Mouse (Mus musculus) gastrocnemius, adult 8-10 months (tissue): ENCODE data around the gene H2afx. TPM values are rescaled to one million over a fixed set of nuclear protein-coding genes. Genes with fewer than 3 reads are reported as not detected.
"Not testable (repeated sequence)": the region's sequence is repeated elsewhere in the genome, so short reads cannot be mapped to it uniquely, and the experiment has no call there.

Source experiments
- DNase-seq, 2 experiments: peaks; one replicate each; pipeline ENCODE4 v3.0.0; 2022; ENCODE audit warnings: low spot score in 2 of 2
- total RNA-seq, 4 experiments: library from RNA; stranded (reverse); gene quantifications; 2 replicates each; pipeline ENCODE4 v1.2.4; 2022

The H2afx gene
- total RNA-seq, 4 experiments from 2014 or later = 7.8 to 10.3 (median 8.7) TPM

- DNase-seq = no peak
Observed at GRCm38 (mm10) chr9:44337436-44338169, 3.1 kb downstream of the H2afx start.

DNA sequence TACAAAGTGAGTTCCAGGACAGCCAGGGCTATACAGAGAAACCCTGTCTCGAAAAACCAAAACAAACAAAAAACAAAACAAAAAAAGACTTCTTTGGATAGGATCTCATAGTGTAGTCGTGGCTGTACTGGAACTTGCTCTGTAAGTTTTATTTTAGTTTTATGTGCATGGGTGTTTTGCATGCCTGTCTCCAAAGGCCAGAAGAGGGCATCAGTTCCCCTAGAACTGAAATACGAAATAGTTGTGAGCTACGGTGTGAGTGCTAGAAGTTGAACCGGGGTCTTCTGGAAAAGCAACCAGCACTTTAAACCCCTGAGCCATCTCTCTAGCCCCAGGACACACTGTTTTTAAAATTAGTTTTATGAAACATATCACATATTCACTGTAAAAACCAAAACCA, 4.1 kb downstream of the H2afx start:
- DNase-seq = no peak

DNA sequence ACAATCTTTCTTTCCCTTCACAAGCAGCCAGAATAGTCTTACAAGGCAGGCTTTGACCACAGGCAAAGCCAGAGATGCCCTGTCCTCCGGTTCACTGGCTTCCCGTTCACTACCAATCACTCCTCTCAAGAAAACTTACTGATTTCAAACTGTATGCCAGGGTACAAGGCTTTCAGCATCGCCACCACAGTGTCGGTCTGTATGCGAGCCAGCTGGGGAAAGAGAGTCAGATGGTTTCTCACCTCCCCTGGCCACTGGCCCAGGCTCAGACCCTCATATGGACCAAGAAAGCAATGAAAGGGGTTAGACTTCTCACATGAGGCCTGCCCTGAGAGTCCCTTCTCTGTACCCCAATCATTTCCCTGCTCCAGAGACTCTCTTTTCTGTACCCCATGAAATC, 7.0 kb downstream of the H2afx start:
- no peak for DNase-seq

- no peak for DNase-seq
Observed at GRCm38 (mm10) chr9:44342173-44342572, 7.7 kb downstream of the H2afx start.

DNA sequence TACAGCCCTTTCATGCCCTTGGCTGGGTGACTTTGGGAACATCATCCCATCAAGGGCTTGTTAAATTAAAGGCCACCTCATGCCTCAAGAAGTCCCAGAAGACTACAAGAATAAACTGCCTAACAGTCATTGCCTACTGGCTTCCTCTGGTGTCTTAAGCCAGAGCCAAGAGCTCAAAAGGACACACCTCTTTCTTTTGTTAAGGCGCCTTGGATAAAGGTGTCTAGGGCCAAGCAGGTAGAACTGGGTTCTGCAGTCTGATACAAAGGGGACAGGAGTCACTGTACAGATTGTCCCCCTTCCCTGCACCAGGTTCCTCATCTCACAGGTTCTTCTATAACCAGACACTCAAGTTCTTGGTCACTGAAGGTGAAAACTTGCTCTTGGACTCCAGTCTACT, 8.1 kb downstream of the H2afx start:
- DNase-seq = no peak

GRCm38 (mm10) chr9:44343290-44343689, 8.8 kb downstream of the H2afx start:
- no peak for DNase-seq

- peak; percentile 82 to 84 for DNase-seq
Observed at GRCm38 (mm10) chr9:44343781-44344421, 9.4 kb downstream of the H2afx start, which contains the start of gene Hmbs. Hmbs (minus strand) TSS chr9:44344228.

GRCm38 (mm10) chr9:44345570-44346433, 11.3 kb downstream of the H2afx start:
- DNase-seq = no peak

GRCm38 (mm10) chr9:44347166-44347565, 12.7 kb downstream of the H2afx start:
- no peak for DNase-seq

DNA sequence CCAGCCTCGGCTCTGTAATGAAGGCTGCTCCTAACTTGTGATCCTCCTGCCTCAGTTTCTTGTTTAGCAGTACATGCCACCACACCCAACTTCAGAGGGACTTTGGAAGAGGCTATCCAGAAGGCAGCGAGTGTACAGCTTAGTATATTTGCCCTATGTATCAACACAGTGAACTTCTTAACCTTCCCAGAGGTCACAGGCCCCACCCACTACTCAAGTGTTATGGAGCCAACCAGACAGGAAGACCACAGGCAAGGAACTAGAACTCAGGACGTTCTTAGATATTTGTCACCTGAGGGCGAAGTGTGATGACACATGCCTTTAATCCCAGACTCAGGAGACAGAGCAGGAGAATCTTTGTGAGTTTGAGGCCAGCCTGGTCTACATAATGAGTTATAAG, 13.1 kb downstream of the H2afx start:
- no peak for DNase-seq

- no peak for DNase-seq
Observed at GRCm38 (mm10) chr9:44348546-44348945, 14.1 kb downstream of the H2afx start.

- DNase-seq = no peak
Observed at GRCm38 (mm10) chr9:44351396-44351795, 16.9 kb downstream of the H2afx start.

- no peak for DNase-seq
Observed at GRCm38 (mm10) chr9:44352337-44352736, 17.8 kb downstream of the H2afx start.

DNA sequence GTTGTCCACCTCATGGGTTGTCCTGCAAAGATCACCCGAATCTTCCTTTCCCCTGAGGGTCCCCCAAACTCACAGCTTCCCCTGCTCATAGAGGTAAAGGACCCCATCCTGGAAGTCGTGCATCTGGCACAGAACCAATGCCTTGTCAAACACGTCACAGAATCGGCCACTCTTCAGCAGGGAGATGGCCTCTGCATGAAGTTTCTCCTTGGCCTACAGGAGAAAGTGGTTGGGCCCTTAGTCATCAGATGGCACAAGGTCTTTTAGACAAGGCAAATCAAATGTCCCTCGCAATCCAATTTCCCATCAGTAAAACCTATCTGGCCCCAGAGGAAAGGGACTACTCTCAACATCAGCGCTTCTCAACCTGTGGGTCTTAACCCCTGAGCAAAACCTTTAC, 18.6 kb downstream of the H2afx start:
- no peak for DNase-seq

DNA sequence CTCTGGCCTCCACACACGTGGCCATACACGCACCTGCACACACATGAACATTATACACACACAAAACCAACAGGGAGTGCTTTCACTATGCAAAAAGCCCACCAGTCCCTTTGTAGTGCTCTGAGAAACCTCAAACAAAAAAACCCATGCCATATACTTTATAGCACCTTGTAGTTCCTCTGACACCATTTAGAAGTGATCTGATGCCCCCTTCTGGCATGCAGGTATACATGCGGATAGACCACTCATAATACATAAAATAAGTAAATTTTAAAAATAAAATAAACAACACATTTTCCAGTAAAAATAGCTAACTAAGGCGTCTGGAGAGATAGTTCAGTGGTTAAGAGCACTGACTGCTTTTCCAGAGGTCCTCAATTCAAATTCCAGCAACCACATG, 22.7 kb downstream of the H2afx start:
- no peak for DNase-seq

GRCm38 (mm10) chr9:44361190-44361917, 26.9 kb downstream of the H2afx start, which contains the start of gene Vps11:
Vps11 (minus strand) TSS chr9:44361670.
- DNase-seq = peak; percentile 86 to 92

DNA sequence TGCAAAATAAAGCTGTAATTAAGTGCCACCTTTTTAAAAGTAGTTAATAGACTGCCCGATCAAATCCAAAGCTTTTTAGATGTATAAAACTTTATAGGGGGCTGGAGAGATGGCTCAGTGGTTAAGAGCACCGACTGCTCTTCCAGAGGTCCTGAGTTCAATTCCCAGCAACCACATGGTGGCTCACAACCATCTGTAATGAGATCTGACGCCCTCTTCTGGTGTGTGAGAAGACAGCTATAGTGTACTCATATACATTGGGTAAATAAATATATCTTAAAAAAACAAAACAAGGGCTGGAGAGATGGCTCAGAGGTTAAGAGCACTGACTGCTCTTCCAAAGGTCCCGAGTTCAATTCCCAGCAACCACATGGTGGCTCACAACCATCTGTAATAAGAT, 27.4 kb downstream of the H2afx start:
- DNase-seq = not testable (repeated sequence)

GRCm38 (mm10) chr9:44364480-44364879, 30.0 kb downstream of the H2afx start:
- DNase-seq = no peak

DNA sequence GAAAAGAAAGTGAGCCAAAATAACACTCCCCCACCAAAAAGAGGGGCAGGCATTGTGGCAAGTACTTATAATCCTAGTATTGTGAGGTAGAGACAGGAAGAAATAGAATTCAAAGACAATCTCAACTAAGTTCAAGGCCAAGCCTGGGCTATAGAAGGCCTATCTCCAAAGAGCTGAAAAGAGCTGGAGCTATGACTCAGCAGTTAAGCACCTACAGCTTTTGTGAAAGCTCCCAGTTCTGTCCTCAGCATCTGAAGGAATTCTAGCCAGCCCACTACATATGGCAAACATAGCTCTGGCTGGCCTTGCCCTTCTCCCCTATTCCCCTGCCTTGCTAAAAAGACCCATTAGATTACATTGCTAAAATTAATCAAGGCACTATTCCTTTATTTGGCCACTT, 38.9 kb downstream of the H2afx start:
- no peak for DNase-seq

DNA sequence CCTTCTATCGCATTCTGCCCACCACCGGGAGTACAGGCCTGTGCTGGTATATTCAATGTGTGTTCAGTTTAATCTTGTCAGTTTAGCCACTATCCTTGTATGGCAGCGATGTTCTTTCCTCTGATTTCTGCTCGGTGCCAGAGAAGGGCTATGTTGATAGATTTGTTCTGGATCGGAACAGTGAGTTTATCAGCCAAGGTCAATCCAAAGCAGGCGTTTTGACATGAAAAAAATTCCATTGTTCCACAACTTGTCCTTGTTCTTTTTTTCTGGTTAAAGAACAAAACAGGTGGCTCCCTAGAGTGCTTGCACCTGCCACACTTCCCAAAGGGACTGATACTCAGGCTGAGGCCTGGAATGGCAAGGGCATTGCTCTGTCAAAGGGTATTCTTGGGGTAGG, 41.6 kb downstream of the H2afx start:
- no peak for DNase-seq

DNA sequence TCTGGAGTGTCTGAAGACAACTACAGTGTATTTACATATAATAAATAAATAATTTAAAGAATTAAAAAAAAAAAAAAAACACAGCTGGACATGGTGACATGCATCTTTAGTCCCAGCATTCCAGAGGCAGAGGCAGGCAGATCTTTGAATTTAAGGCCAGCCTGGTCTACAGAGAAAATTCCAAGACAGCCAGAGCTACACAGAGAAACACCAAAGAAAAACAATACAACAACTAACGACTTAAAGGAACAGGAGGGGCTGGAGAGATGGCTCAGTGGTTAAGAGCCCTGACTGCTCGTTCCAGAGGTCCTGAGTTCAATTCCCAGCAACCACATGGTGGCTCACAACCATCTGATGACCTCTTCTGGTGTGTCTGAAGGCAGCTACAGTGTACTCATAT, 42.8 kb downstream of the H2afx start:
- DNase-seq = not testable (repeated sequence)
